Mouse (Mus musculus): ENCODE data around the gene Klk7. TPM values are rescaled to one million over a fixed set of nuclear protein-coding genes. Genes with fewer than 3 reads are reported as not detected.
A peak's percentile ranks its signal among the peaks of the same experiment; 100 is the strongest.

The Klk7 gene
- polyA plus RNA-seq (2014; fragmentation: Nextera tagmentation; extraction: Ambion mirVana) = 0.11 TPM in 1 of 2 replicates, not detected in the other

GRCm38 (mm10) chr7:43810994-43811393, at the start of gene Klk7:
Gene Klk7 (plus strand): TSS chr7:43811294.
- WGBS = 46% methylated on average over 5 of the region's 5 CpGs
- Histone ChIP-seq H3K4me3 (ENCODE audit: low read depth, low read length) (no peak within 1 kb of the TSS), H3K9me3 (ENCODE audit: control insufficient read depth, low read length) (no peaks in the 10 kb centered on the region), H3K27me3 (ENCODE audit: control insufficient read depth, insufficient read depth, low read length) (no peaks in the 10 kb centered on the region), H3K4me2 (replicated peaks; ENCODE audit: low read depth, low read length) (no peak within 1 kb of the TSS), H3K27ac (ENCODE audit: low read depth, low read length) (no peak within 1 kb of the TSS), H3K36me3 (ENCODE audit: control insufficient read depth, insufficient read depth, low read length) (no peaks in the 10 kb centered on the region), H3K4me1 (replicated peaks; ENCODE audit: control insufficient read depth, insufficient read depth, low read length) (no peaks in the 10 kb centered on the region), H3K9ac (ENCODE audit: low read depth, low read length) (no peak within 1 kb of the TSS)
- ATAC-seq (ENCODE audit: low FRiP score) (no peak), DNase-seq (ENCODE audit: low spot score) (no peak)

DNA sequence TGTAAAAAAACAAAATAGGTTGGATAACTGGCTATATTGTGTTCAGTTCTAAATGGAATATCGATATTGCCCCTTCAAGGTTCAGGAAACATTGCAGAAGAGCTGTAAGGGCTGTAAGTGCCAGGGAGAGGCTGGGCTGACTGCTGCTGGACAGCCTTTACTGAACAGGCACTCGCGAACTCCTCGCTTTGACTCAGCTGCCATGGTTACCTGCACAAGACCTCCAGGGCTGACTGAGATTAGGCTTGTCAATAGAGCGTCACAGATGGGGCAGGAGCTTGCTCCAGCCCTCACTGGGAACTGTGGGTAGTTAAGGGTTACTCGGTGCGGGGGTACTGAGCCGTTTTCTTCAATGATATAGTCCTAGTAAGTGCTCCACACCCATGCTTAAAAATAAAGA, 44.6 kb upstream of the Klk7 start:
- no peak overlapping the region for H3K4me3 ChIP-seq (ENCODE audit: low read depth, low read length)
- 57% methylated on average over 8 of the region's 8 CpGs for WGBS
- no peaks in the 10 kb centered on the region for H3K27me3 ChIP-seq (ENCODE audit: control insufficient read depth, insufficient read depth, low read length)
- H3K36me3 ChIP-seq (ENCODE audit: control insufficient read depth, insufficient read depth, low read length) = no peaks in the 10 kb centered on the region
- H3K27ac ChIP-seq (ENCODE audit: low read depth, low read length) = no peak overlapping the region
- no peak overlapping the region for H3K9ac ChIP-seq (ENCODE audit: low read depth, low read length)
- H3K4me2 ChIP-seq (replicated peaks; ENCODE audit: low read depth, low read length) = no peak overlapping the region
- H3K9me3 ChIP-seq (ENCODE audit: control insufficient read depth, low read length) = no peaks in the 10 kb centered on the region
- no peaks in the 10 kb centered on the region for H3K4me1 ChIP-seq (replicated peaks; ENCODE audit: control insufficient read depth, insufficient read depth, low read length)
- DNase-seq (ENCODE audit: low spot score) (no peak), ATAC-seq (ENCODE audit: low FRiP score) (no peak)

- ATAC-seq (ENCODE audit: low FRiP score) (no peak), DNase-seq (ENCODE audit: low spot score) (no peak)
- WGBS = 85% methylated on average over 4 of the region's 4 CpGs
These were observed 42.5 kb upstream of the Klk7 start, which contains the start of gene Klk12 for GRCm38 (mm10) chr7:43768597-43768996. Gene Klk12 (plus strand): TSS chr7:43768897.

DNA sequence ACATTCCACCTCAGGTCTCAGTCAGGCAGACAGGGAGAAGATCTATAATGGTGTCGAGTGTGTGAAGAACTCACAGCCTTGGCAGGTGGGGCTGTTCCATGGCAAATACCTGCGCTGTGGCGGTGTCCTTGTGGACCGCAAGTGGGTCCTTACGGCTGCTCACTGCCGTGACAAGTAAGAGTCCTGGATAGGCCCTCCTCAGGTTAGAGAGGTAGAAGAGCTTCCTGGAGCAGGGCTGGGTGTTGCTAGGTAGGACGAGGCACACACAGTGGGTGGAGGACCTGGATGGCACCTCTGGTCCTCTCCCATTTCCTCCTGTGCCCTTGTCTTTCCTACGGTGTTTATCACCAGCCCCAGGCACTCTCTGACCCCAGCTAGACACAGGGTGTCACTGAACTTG, 41.5 kb upstream of the Klk7 start:
- Histone ChIP-seq H3K4me2 (replicated peaks; ENCODE audit: low read depth, low read length) (no peak overlapping the region), H3K27me3 (ENCODE audit: control insufficient read depth, insufficient read depth, low read length) (no peaks in the 10 kb centered on the region), H3K4me3 (ENCODE audit: low read depth, low read length) (no peak overlapping the region), H3K27ac (ENCODE audit: low read depth, low read length) (no peak overlapping the region), H3K9me3 (ENCODE audit: control insufficient read depth, low read length) (no peaks in the 10 kb centered on the region), H3K36me3 (ENCODE audit: control insufficient read depth, insufficient read depth, low read length) (no peaks in the 10 kb centered on the region), H3K9ac (ENCODE audit: low read depth, low read length) (no peak overlapping the region), H3K4me1 (replicated peaks; ENCODE audit: control insufficient read depth, insufficient read depth, low read length) (no peaks in the 10 kb centered on the region)
- DNase-seq (ENCODE audit: low spot score) = no peak
- no peak for ATAC-seq (ENCODE audit: low FRiP score)
- 92% methylated on average over 8 of the region's 8 CpGs for WGBS

More at GRCm38 (mm10) chr7:43768597-43768996, 42.5 kb upstream of the Klk7 start, which contains the start of gene Klk12:
- Histone ChIP-seq H3K27me3 (ENCODE audit: control insufficient read depth, insufficient read depth, low read length) (no peaks in the 10 kb centered on the region), H3K4me1 (replicated peaks; ENCODE audit: control insufficient read depth, insufficient read depth, low read length) (no peaks in the 10 kb centered on the region), H3K9me3 (ENCODE audit: control insufficient read depth, low read length) (no peaks in the 10 kb centered on the region), H3K27ac (ENCODE audit: low read depth, low read length) (no peak within 1 kb of the TSS), H3K9ac (ENCODE audit: low read depth, low read length) (no peak within 1 kb of the TSS), H3K4me3 (ENCODE audit: low read depth, low read length) (no peak within 1 kb of the TSS), H3K36me3 (ENCODE audit: control insufficient read depth, insufficient read depth, low read length) (no peaks in the 10 kb centered on the region), H3K4me2 (replicated peaks; ENCODE audit: low read depth, low read length) (no peak within 1 kb of the TSS)

GRCm38 (mm10) chr7:43770701-43771100, 40.4 kb upstream of the Klk7 start:
- Histone ChIP-seq H3K4me3 (ENCODE audit: low read depth, low read length) (no peak overlapping the region), H3K4me2 (replicated peaks; ENCODE audit: low read depth, low read length) (no peak overlapping the region), H3K27ac (ENCODE audit: low read depth, low read length) (no peak overlapping the region), H3K4me1 (replicated peaks; ENCODE audit: control insufficient read depth, insufficient read depth, low read length) (no peaks in the 10 kb centered on the region), H3K9me3 (ENCODE audit: control insufficient read depth, low read length) (no peaks in the 10 kb centered on the region), H3K9ac (ENCODE audit: low read depth, low read length) (no peak overlapping the region), H3K36me3 (ENCODE audit: control insufficient read depth, insufficient read depth, low read length) (no peaks in the 10 kb centered on the region), H3K27me3 (ENCODE audit: control insufficient read depth, insufficient read depth, low read length) (no peaks in the 10 kb centered on the region)
- DNase-seq (ENCODE audit: low spot score) (no peak), ATAC-seq (ENCODE audit: low FRiP score) (no peak)
- WGBS = 95% methylated on average over 10 of the region's 10 CpGs

GRCm38 (mm10) chr7:43771916-43772315, 39.2 kb upstream of the Klk7 start:
- no peaks in the 10 kb centered on the region for H3K36me3 ChIP-seq (ENCODE audit: control insufficient read depth, insufficient read depth, low read length)
- 96% methylated on average over 6 of the region's 6 CpGs for WGBS
- DNase-seq (ENCODE audit: low spot score) = no peak

DNA sequence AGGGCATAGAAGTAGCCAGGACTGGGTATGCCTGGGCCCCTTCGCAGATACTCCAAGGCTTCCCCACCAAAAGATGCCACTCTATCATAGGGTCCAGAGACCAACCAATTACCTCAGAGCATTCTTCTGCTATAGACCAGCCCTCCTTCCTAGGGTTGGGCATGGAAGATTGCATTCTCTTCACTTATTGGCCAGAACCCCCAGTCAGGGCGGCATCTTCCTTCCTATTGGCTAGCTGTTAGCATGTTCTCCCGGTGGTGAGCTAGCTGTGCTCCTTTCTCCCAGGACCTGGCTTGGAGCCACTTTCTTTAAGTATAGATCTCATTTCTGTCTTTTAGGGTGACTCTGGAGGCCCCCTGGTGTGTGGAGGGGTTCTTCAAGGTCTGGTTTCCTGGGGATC, 38.2 kb upstream of the Klk7 start:
- ATAC-seq (ENCODE audit: low FRiP score) = no peak
- Histone ChIP-seq H3K27me3 (ENCODE audit: control insufficient read depth, insufficient read depth, low read length) (no peaks in the 10 kb centered on the region), H3K27ac (ENCODE audit: low read depth, low read length) (no peak overlapping the region), H3K9ac (ENCODE audit: low read depth, low read length) (no peak overlapping the region), H3K4me2 (replicated peaks; ENCODE audit: low read depth, low read length) (no peak overlapping the region), H3K4me3 (ENCODE audit: low read depth, low read length) (no peak overlapping the region), H3K9me3 (ENCODE audit: control insufficient read depth, low read length) (no peaks in the 10 kb centered on the region), H3K4me1 (replicated peaks; ENCODE audit: control insufficient read depth, insufficient read depth, low read length) (no peaks in the 10 kb centered on the region), H3K36me3 (ENCODE audit: control insufficient read depth, insufficient read depth, low read length) (no peaks in the 10 kb centered on the region)
- 72% methylated on average over 3 of the region's 3 CpGs for WGBS
- DNase-seq (ENCODE audit: low spot score) = no peak

More at GRCm38 (mm10) chr7:43771916-43772315, 39.2 kb upstream of the Klk7 start:
- H3K4me1 ChIP-seq (replicated peaks; ENCODE audit: control insufficient read depth, insufficient read depth, low read length) = no peaks in the 10 kb centered on the region
- no peak overlapping the region for H3K4me2 ChIP-seq (replicated peaks; ENCODE audit: low read depth, low read length)
- no peak overlapping the region for H3K4me3 ChIP-seq (ENCODE audit: low read depth, low read length)
- no peak overlapping the region for H3K27ac ChIP-seq (ENCODE audit: low read depth, low read length)
- no peaks in the 10 kb centered on the region for H3K27me3 ChIP-seq (ENCODE audit: control insufficient read depth, insufficient read depth, low read length)
- no peak for ATAC-seq (ENCODE audit: low FRiP score)
- no peak overlapping the region for H3K9ac ChIP-seq (ENCODE audit: low read depth, low read length)
- no peaks in the 10 kb centered on the region for H3K9me3 ChIP-seq (ENCODE audit: control insufficient read depth, low read length)

GRCm38 (mm10) chr7:43774364-43774763, 36.7 kb upstream of the Klk7 start, which contains the start of gene Klk11:
Gene Klk11 (plus strand): TSS chr7:43774604.
- ATAC-seq (ENCODE audit: low FRiP score) (no peak), DNase-seq (ENCODE audit: low spot score) (no peak)
- no peak within 1 kb of the TSS for H3K4me2 ChIP-seq (replicated peaks; ENCODE audit: low read depth, low read length)
- H3K4me3 ChIP-seq (ENCODE audit: low read depth, low read length) = no peak within 1 kb of the TSS
- H3K36me3 ChIP-seq (ENCODE audit: control insufficient read depth, insufficient read depth, low read length) = no peaks in the 10 kb centered on the region
- H3K9ac ChIP-seq (ENCODE audit: low read depth, low read length) = no peak within 1 kb of the TSS; the same call in 1 of the 2 replicates
- H3K27ac ChIP-seq (ENCODE audit: low read depth, low read length) = no peak within 1 kb of the TSS
- 85% methylated on average over 5 of the region's 5 CpGs for WGBS
- no peaks in the 10 kb centered on the region for H3K27me3 ChIP-seq (ENCODE audit: control insufficient read depth, insufficient read depth, low read length)
- H3K4me1 ChIP-seq (replicated peaks; ENCODE audit: control insufficient read depth, insufficient read depth, low read length) = no peaks in the 10 kb centered on the region
- no peaks in the 10 kb centered on the region for H3K9me3 ChIP-seq (ENCODE audit: control insufficient read depth, low read length)

- H3K27me3 ChIP-seq (ENCODE audit: control insufficient read depth, insufficient read depth, low read length) = no peaks in the 10 kb centered on the region
- DNase-seq (ENCODE audit: low spot score) (peak; percentile 6), ATAC-seq (ENCODE audit: low FRiP score) (peak; percentile 49)
- H3K4me2 ChIP-seq (replicated peaks; ENCODE audit: low read depth, low read length) = no peak overlapping the region
- WGBS = 35% methylated on average over 6 of the region's 6 CpGs
- no peaks in the 10 kb centered on the region for H3K36me3 ChIP-seq (ENCODE audit: control insufficient read depth, insufficient read depth, low read length)
- H3K9ac ChIP-seq (ENCODE audit: low read depth, low read length) = no peak overlapping the region; the same call in 1 of the 2 replicates
- H3K4me1 ChIP-seq (replicated peaks; ENCODE audit: control insufficient read depth, insufficient read depth, low read length) = no peaks in the 10 kb centered on the region
- H3K9me3 ChIP-seq (ENCODE audit: control insufficient read depth, low read length) = no peaks in the 10 kb centered on the region
- H3K4me3 ChIP-seq (ENCODE audit: low read depth, low read length) = no peak overlapping the region
- no peak overlapping the region for H3K27ac ChIP-seq (ENCODE audit: low read depth, low read length)
These were observed 36.3 kb upstream of the Klk7 start for GRCm38 (mm10) chr7:43774802-43775201.
